Mouse (Mus musculus) midbrain, embryonic 14.5 days (tissue): ENCODE results near the gene Psmd7. TPM values are rescaled to one million over a fixed set of nuclear protein-coding genes. Genes with fewer than 3 reads are reported as not detected.

Source experiments
- ATAC-seq: fragments of 200-750 bp; cut with Nextera tagmentation; 2 replicates; pipeline ENCODE4 v1.8.0; 2017; ENCODE audit warnings: moderate number of reproducible peaks, moderate library complexity; ENCODE audit not compliant: low FRiP score, low TSS enrichment
- DNase-seq: peaks from one replicate; pipeline ENCODE4 v3.0.0-alpha.2; 2015
- H3K27ac ChIP-seq: fragments of 300-500 bp; sonication (generic); replicated peaks from 2 replicates; pipeline ENCODE4 v1.5.1; 2014; ENCODE audit warnings: mild to moderate bottlenecking, low read depth, low read length, moderate library complexity
- H3K27me3 ChIP-seq: fragments of 300-500 bp; sonication (generic); 2 replicates; pipeline ENCODE4 v1.6.1; 2014; ENCODE audit warnings: low read length, control low read depth, mixed read lengths; ENCODE audit not compliant: control insufficient read depth, insufficient read depth
- H3K36me3 ChIP-seq: fragments of 300-500 bp; sonication (generic); 2 replicates; pipeline ENCODE4 v1.6.1; 2014; ENCODE audit warnings: low read length, control low read depth; ENCODE audit not compliant: control insufficient read depth, insufficient read depth
- H3K4me1 ChIP-seq: fragments of 300-500 bp; sonication (generic); 2 replicates; pipeline ENCODE4 v1.6.1; 2014; ENCODE audit warnings: mild to moderate bottlenecking, antibody characterized with exemption, low read length, control low read depth; ENCODE audit not compliant: control insufficient read depth, insufficient read depth
- H3K4me2 ChIP-seq: fragments of 300-500 bp; sonication (generic); 2 replicates; pipeline ENCODE4 v1.6.1; 2014; ENCODE audit warnings: mild to moderate bottlenecking, low read length, moderate library complexity
- H3K4me3 ChIP-seq: fragments of 300-500 bp; sonication (generic); replicated peaks from 2 replicates; pipeline ENCODE4 v1.5.1; 2014; ENCODE audit warnings: low read depth, low read length
- H3K9ac ChIP-seq: fragments of 300-500 bp; sonication (generic); replicated peaks from 2 replicates; pipeline ENCODE4 v1.6.1; 2014; ENCODE audit warnings: mild to moderate bottlenecking, low read length, moderate library complexity
- H3K9me3 ChIP-seq: fragments of 300-500 bp; sonication (generic); 2 replicates; pipeline ENCODE4 v1.6.1; 2016; ENCODE audit warnings: low read length, control low read depth, mixed read lengths; ENCODE audit not compliant: control insufficient read depth
- WGBS: fragments of 180-500 bp; shearing (Covaris S2); extraction: QIAGEN DNeasy Blood & Tissue Kit; methylation state at CpG from one replicate; pipeline ENCODE4 v1.1.7; 2014; 5-methylcytosine and 5-hydroxymethylcytosine counted together
- polyA plus RNA-seq: library from polyadenylated mRNA; unstranded; fragments of >200 nt; fragmentation: Nextera tagmentation; extraction: Ambion mirVana; gene quantifications from 2 replicates; pipeline ENCODE4 v1.2.1, GENCODE M21; 2014

Psmd7 gene
- polyA plus RNA-seq, 1 experiment from 2014 or later: 233 TPM

- H3K36me3 ChIP-seq: peaks cover 53% of the 10 kb centered on the region
- H3K4me3 ChIP-seq: no peak overlapping the region
- H3K27me3 ChIP-seq: no peaks in the 10 kb centered on the region
- WGBS: 97% methylated on average over 4 of the region's 4 CpGs
- H3K9me3 ChIP-seq: no peaks in the 10 kb centered on the region
- no peak overlapping the region for H3K4me2 ChIP-seq
- DNase-seq (no peak), ATAC-seq (no peak)
- no peaks in the 10 kb centered on the region for H3K4me1 ChIP-seq
- no peak overlapping the region for H3K27ac ChIP-seq
- H3K9ac ChIP-seq: no peak overlapping the region
Observed at GRCm38 (mm10) chr8:107546154-107546553, 42.1 kb downstream of the Psmd7 start.

DNA sequence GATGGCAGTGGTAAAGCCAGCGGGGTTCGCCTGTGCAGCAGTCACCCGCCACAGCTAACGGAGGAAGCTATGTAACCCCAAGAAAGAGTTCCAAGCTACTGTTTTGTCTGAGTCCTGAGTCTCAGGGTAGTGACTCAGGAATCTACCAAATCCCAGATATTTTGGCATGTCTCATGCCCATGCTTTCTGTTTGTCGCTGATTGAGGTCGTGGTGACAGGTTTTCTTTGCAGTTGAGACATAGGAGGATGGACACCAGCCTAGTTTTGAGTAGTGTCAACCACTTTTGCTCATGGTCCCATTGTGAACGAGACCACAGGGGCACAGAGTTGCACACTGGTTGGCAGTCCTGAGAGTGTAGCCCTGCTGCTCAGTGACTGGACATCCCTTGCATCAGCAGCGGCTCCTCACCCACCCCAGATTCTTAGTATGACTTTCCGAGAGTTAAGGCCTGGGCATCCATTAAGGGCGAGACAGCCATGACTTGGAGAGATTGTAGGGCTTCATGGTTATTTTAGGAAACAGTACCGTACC lies 42.6 kb downstream of the Psmd7 start:
- Histone ChIP-seq H3K27ac (no peak overlapping the region), H3K36me3 (peaks cover 51% of the 10 kb centered on the region), H3K27me3 (no peaks in the 10 kb centered on the region), H3K4me3 (no peak overlapping the region), H3K4me1 (no peaks in the 10 kb centered on the region), H3K4me2 (no peak overlapping the region), H3K9ac (no peak overlapping the region), H3K9me3 (no peaks in the 10 kb centered on the region)
- DNase-seq: no peak
- 95% methylated on average over 11 of the region's 11 CpGs for WGBS
- ATAC-seq: no peak

DNA sequence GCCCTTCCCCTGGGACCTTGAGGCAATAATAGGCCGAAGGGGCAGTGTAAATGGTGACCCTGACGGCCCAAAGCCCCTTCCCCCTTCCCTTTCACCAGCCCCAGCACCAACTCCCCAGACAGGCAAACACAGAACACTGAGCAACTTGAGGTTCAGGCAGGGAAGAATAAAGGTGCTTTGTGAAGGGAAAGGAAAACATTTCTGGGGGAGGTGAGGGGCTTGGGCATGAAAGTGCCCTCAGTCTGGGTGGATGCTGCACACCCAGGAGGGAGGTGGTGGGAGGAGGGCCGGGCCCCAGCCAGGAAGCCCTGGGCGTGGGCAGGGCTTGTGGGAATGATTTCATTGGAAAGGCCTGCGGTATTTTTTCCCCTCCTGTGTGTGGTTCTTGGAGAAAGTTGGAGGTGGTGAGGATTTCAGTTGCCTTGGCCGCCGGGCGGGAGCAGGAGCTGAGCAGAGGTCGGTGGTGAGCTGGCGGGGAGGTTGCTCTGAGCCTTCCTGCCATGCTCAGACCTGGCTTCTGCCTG lies 43.6 kb downstream of the Psmd7 start:
- Histone ChIP-seq H3K4me2 (no peak overlapping the region), H3K4me1 (no peaks in the 10 kb centered on the region), H3K27ac (0 out of 2 replicates have a peak overlapping the region, but pooled peaks have one; percentile 20), H3K36me3 (peaks cover 45% of the 10 kb centered on the region), H3K9me3 (no peaks in the 10 kb centered on the region), H3K9ac (no peak overlapping the region), H3K4me3 (no peak overlapping the region), H3K27me3 (no peaks in the 10 kb centered on the region)
- DNase-seq: no peak
- 80% methylated on average over 10 of the region's 10 CpGs for WGBS
- no peak for ATAC-seq

- H3K27me3 ChIP-seq: no peaks in the 10 kb centered on the region
- ATAC-seq (no peak), DNase-seq (no peak)
- no peaks in the 10 kb centered on the region for H3K4me1 ChIP-seq
- H3K4me3 ChIP-seq: no peak overlapping the region
- no peaks in the 10 kb centered on the region for H3K9me3 ChIP-seq
- peaks cover 40% of the 10 kb centered on the region for H3K36me3 ChIP-seq
- WGBS: 89% methylated on average over 8 of the region's 8 CpGs
- no peak overlapping the region for H3K9ac ChIP-seq
- no peak overlapping the region for H3K27ac ChIP-seq
- no peak overlapping the region for H3K4me2 ChIP-seq
Observed at GRCm38 (mm10) chr8:107544211-107544610, 44.1 kb downstream of the Psmd7 start.

DNA sequence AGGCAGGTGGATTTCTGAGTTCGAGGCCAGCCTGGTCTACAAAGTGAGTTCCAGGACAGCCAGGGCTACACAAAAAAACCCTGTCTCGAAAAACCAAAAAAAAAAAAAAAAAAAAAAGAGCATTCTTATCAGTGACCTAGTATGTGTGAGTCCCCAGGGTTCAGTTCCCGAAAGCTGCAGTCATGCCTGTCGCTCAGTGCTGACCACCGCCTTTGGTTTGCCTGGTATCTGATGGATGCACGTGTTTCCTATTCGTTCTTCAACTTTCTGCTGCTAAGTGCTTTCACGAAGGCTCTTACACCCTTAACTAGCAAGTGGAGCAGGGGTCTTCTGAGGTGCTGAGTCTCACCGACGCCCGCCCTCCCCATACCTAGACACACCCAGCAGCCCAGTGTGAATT lies 44.5 kb downstream of the Psmd7 start:
- Histone ChIP-seq H3K36me3 (peaks cover 36% of the 10 kb centered on the region), H3K9ac (no peak overlapping the region), H3K27me3 (no peaks in the 10 kb centered on the region), H3K9me3 (no peaks in the 10 kb centered on the region), H3K27ac (no peak overlapping the region), H3K4me2 (no peak overlapping the region), H3K4me3 (no peak overlapping the region), H3K4me1 (no peaks in the 10 kb centered on the region)
- WGBS: 95% methylated on average over 10 of the region's 11 CpGs
- DNase-seq (no peak), ATAC-seq (no peak)

GRCm38 (mm10) chr8:107542151-107542550 lies 46.1 kb downstream of the Psmd7 start:
- no peak overlapping the region for H3K9ac ChIP-seq
- DNase-seq (no peak), ATAC-seq (no peak)
- H3K9me3 ChIP-seq: no peaks in the 10 kb centered on the region
- H3K4me2 ChIP-seq: no peak overlapping the region
- no peaks in the 10 kb centered on the region for H3K4me1 ChIP-seq
- H3K27me3 ChIP-seq: no peaks in the 10 kb centered on the region
- no peak overlapping the region for H3K4me3 ChIP-seq
- H3K36me3 ChIP-seq: peaks cover 35% of the 10 kb centered on the region
- 85% methylated on average over 3 of the region's 3 CpGs for WGBS
- H3K27ac ChIP-seq: no peak overlapping the region

DNA sequence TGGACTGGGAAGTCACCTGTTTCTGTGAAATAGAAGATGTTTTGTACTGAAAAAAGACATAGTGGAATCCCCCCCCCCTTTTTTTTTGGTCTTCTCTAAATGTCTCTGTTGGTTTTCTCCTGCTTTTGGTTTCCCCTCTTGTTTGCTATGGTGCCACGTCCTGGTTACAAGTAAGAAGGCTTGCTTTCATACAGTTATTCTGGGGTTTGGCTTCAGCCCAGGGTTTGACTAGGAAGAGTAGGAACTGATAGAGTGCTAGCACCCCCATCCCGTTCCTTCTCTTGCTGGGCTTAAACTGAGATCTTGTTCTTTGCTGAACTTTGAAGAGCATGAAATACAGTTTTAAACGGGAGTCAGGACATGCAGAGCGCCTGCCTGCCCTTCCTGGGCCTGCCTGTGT lies 46.9 kb downstream of the Psmd7 start:
- no peak overlapping the region for H3K4me3 ChIP-seq
- 90% methylated on average over 4 of the region's 4 CpGs for WGBS

GRCm38 (mm10) chr8:107540623-107541022 lies 47.6 kb downstream of the Psmd7 start:
- no peak overlapping the region for H3K9ac ChIP-seq
- ATAC-seq (no peak), DNase-seq (no peak)
- no peak overlapping the region for H3K4me3 ChIP-seq
- WGBS: 87% methylated on average over 12 of the region's 12 CpGs
- peaks cover 22% of the 10 kb centered on the region for H3K36me3 ChIP-seq
- no peaks in the 10 kb centered on the region for H3K9me3 ChIP-seq
- no peak overlapping the region for H3K27ac ChIP-seq
- no peaks in the 10 kb centered on the region for H3K4me1 ChIP-seq
- no peak overlapping the region for H3K4me2 ChIP-seq
- no peaks in the 10 kb centered on the region for H3K27me3 ChIP-seq

More for the DNA sequence above, 46.9 kb downstream of the Psmd7 start:
- Histone ChIP-seq H3K27ac (no peak overlapping the region), H3K27me3 (no peaks in the 10 kb centered on the region), H3K9me3 (no peaks in the 10 kb centered on the region), H3K4me1 (no peaks in the 10 kb centered on the region), H3K36me3 (peaks cover 27% of the 10 kb centered on the region), H3K4me2 (no peak overlapping the region), H3K9ac (no peak overlapping the region)
- ATAC-seq (no peak), DNase-seq (no peak)

DNA sequence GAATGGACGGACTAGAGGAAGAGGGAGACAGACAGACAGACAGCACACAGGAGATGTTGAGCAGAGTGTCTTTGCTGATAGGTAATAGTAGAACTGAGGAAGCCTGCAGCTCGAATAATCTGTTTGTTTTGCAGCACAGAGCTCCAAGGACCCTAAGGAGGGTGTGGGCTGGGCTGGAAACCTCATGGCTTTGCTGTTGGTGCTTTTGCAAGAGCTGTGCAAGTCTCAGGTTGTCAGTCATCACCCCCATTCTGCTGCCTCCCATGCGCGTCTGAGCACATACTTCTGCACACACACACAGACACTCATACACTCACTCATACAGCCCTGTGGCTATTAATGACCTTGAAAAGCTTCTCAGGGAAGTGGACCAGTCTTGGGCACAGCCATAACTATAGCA lies 50.8 kb downstream of the Psmd7 start:
- Histone ChIP-seq H3K36me3 (peaks cover 27% of the 10 kb centered on the region), H3K9me3 (no peaks in the 10 kb centered on the region), H3K27me3 (no peaks in the 10 kb centered on the region), H3K9ac (no peak overlapping the region), H3K4me3 (no peak overlapping the region), H3K4me1 (no peaks in the 10 kb centered on the region), H3K27ac (no peak overlapping the region), H3K4me2 (no peak overlapping the region)
- DNase-seq: no peak
- ATAC-seq: no peak
- 89% methylated on average over 4 of the region's 4 CpGs for WGBS
